Mouse (Mus musculus) G1E (cell line): Measurements from ENCODE around the gene Lhfpl2.

Experiments used
- CTCF ChIP-seq: IDR thresholded peaks from 2 replicates; pipeline ENCODE4 v1.5.1; 2012; ENCODE audit warnings: low read depth, low read length, inconsistent platforms, mixed read lengths
- GATA2 ChIP-seq: IDR thresholded peaks from 2 replicates; pipeline ENCODE4 v1.6.1; 2012; ENCODE audit warnings: low read depth, low read length, inconsistent platforms, borderline replicate concordance
- TAL1 ChIP-seq: conservative IDR thresholded peaks from 2 replicates; pipeline ENCODE4 v1.6.1; 2012; ENCODE audit warnings: low read depth, low read length, inconsistent platforms, mixed read lengths

GRCm38 (mm10) chr13:94134646-94135045 is 77.0 kb downstream of the Lhfpl2 start:
- TF ChIP-seq CTCF (no peak), TAL1 (no peak), GATA2 (no peak)
